Mouse (Mus musculus) heart, embryonic 13.5 days (tissue): ENCODE data around the gene Olfr774. TPM values are rescaled to one million over a fixed set of nuclear protein-coding genes. Genes with fewer than 3 reads are reported as not detected.
"Not testable (repeated sequence)": the region's sequence is repeated elsewhere in the genome, so short reads cannot be mapped to it uniquely, and the experiment has no call there.

Experiments
- ATAC-seq: fragments of 200-750 bp; cut with Nextera tagmentation; 2 replicates; pipeline ENCODE4 v1.8.0; 2017; ENCODE audit warnings: moderate TSS enrichment; ENCODE audit not compliant: insufficient number of reproducible peaks, low FRiP score, low TSS enrichment; ENCODE audit errors: extremely low read depth
- H3K27ac ChIP-seq: fragments of 300-500 bp; sonication (generic); replicated peaks from 2 replicates; pipeline ENCODE4 v1.5.1; 2015; ENCODE audit warnings: moderate library complexity, mild to moderate bottlenecking, inconsistent platforms
- H3K27me3 ChIP-seq: fragments of 300-500 bp; sonication (generic); replicated peaks from 2 replicates; pipeline ENCODE4 v1.6.1; 2015; ENCODE audit warnings: mild to moderate bottlenecking, inconsistent platforms
- H3K36me3 ChIP-seq: fragments of 300-500 bp; sonication (generic); 2 replicates; pipeline ENCODE4 v1.6.1; 2015; ENCODE audit warnings: mild to moderate bottlenecking, inconsistent platforms
- H3K4me1 ChIP-seq: fragments of 300-500 bp; sonication (generic); 2 replicates; pipeline ENCODE4 v1.6.1; 2015; ENCODE audit warnings: inconsistent platforms
- H3K4me2 ChIP-seq: fragments of 300-500 bp; sonication (generic); 2 replicates; pipeline ENCODE4 v1.6.1; 2015; ENCODE audit warnings: inconsistent platforms, mild to moderate bottlenecking, moderate library complexity
- H3K4me3 ChIP-seq: fragments of 300-500 bp; sonication (generic); 2 replicates; pipeline ENCODE4 v1.5.1; 2015; ENCODE audit warnings: moderate library complexity, mild to moderate bottlenecking, inconsistent platforms
- H3K9ac ChIP-seq: fragments of 300-500 bp; sonication (generic); 2 replicates; pipeline ENCODE4 v1.6.1; 2015; ENCODE audit warnings: inconsistent platforms, mild to moderate bottlenecking, moderate library complexity
- H3K9me3 ChIP-seq: fragments of 300-500 bp; sonication (generic); 2 replicates; pipeline ENCODE4 v1.6.1; 2016; ENCODE audit warnings: inconsistent platforms
- whole genome bisulfite sequencing: fragments of 180-500 bp; shearing (Covaris S2); methylation state at CpG from one replicate; pipeline ENCODE4 v1.1.7; 2015; ENCODE audit warnings: mixed read lengths; 5-methylcytosine and 5-hydroxymethylcytosine counted together
- polyA plus RNA-seq: library from polyadenylated mRNA; unstranded; fragments of >200 nt; fragmentation: Nextera tagmentation; extraction: Ambion mirVana; gene quantifications from 2 replicates; pipeline ENCODE4 v1.2.1, GENCODE M21; 2015

Gene Olfr774
- not detected in 2 replicates for polyA plus RNA-seq

- H3K27ac ChIP-seq, result no peak within 1 kb of the TSS
- no peak within 1 kb of the TSS for H3K4me3 ChIP-seq
- no peaks in the 10 kb centered on the region for H3K36me3 ChIP-seq
- H3K9ac ChIP-seq, result no peak within 1 kb of the TSS
- no peaks in the 10 kb centered on the region for H3K9me3 ChIP-seq
- no peaks in the 10 kb centered on the region for H3K4me1 ChIP-seq
- no peaks in the 10 kb centered on the region for H3K27me3 ChIP-seq
- ATAC-seq, result no peak
- H3K4me2 ChIP-seq, result no peak within 1 kb of the TSS
- WGBS, result 65% methylated on average over 2 of the region's 2 CpGs
Observed at GRCm38 (mm10) chr10:129235904-129236303, at the start of gene Olfr774. Olfr774 (plus strand) TSS chr10:129236204.

GRCm38 (mm10) chr10:129187319-129187718 is 48.7 kb upstream of the Olfr774 start, which contains the start of gene Olfr773:
Olfr773 (minus strand) TSS chr10:129187419.
- not testable (repeated sequence) for ATAC-seq, H3K9ac ChIP-seq, H3K27me3 ChIP-seq, H3K27ac ChIP-seq, H3K9me3 ChIP-seq, H3K4me3 ChIP-seq, H3K36me3 ChIP-seq, H3K4me2 ChIP-seq, H3K4me1 ChIP-seq

- no peaks in the 10 kb centered on the region for H3K36me3 ChIP-seq
- no peaks in the 10 kb centered on the region for H3K4me1 ChIP-seq
- H3K4me3 ChIP-seq, result no peak overlapping the region
- no peak overlapping the region for H3K4me2 ChIP-seq
- H3K9me3 ChIP-seq, result no peaks in the 10 kb centered on the region; the same call in 1 of the 2 replicates
- H3K27me3 ChIP-seq, result no peaks in the 10 kb centered on the region
- no peak for ATAC-seq
- WGBS, result 50% methylated on average over 1 of the region's 1 CpGs
- no peak overlapping the region for H3K27ac ChIP-seq
- H3K9ac ChIP-seq, result no peak overlapping the region
Observed at GRCm38 (mm10) chr10:129230737-129231136, 5.3 kb upstream of the Olfr774 start.

- Histone ChIP-seq H3K4me3 (no peak within 1 kb of the TSS), H3K9ac (no peak within 1 kb of the TSS), H3K36me3 (no peaks in the 10 kb centered on the region), H3K27me3 (no peaks in the 10 kb centered on the region), H3K9me3 (no peaks in the 10 kb centered on the region), H3K27ac (no peak within 1 kb of the TSS), H3K4me1 (no peaks in the 10 kb centered on the region), H3K4me2 (no peak within 1 kb of the TSS)
- no peak for ATAC-seq
- 63% methylated on average over 3 of the region's 3 CpGs for WGBS
Observed at GRCm38 (mm10) chr10:129248112-129248511, 12.1 kb downstream of the Olfr774 start, which contains the start of gene Olfr775. Olfr775 (plus strand) TSS chr10:129248412.

- no peak within 1 kb of the TSS for H3K4me2 ChIP-seq
- no peak for ATAC-seq
- no peaks in the 10 kb centered on the region for H3K27me3 ChIP-seq
- no peaks in the 10 kb centered on the region for H3K4me1 ChIP-seq
- H3K27ac ChIP-seq, result no peak within 1 kb of the TSS
- no peak within 1 kb of the TSS for H3K9ac ChIP-seq
- no peaks in the 10 kb centered on the region for H3K36me3 ChIP-seq
- H3K9me3 ChIP-seq, result no peaks in the 10 kb centered on the region
- no peak within 1 kb of the TSS for H3K4me3 ChIP-seq
Observed at GRCm38 (mm10) chr10:129258827-129259226, 22.8 kb downstream of the Olfr774 start, which contains the start of gene Olfr776. Olfr776 (plus strand) TSS chr10:129259127.

GRCm38 (mm10) chr10:129271081-129271535 is 35.1 kb downstream of the Olfr774 start, which contains the start of gene Olfr777:
Olfr777 (minus strand) TSS chr10:129271485.
- no peak for ATAC-seq
- no peaks in the 10 kb centered on the region for H3K4me1 ChIP-seq
- 88% methylated on average over 2 of the region's 2 CpGs for WGBS

More at GRCm38 (mm10) chr10:129271081-129271535, 35.1 kb downstream of the Olfr774 start, which contains the start of gene Olfr777:
- Histone ChIP-seq H3K4me3 (no peak within 1 kb of the TSS), H3K4me2 (no peak within 1 kb of the TSS), H3K27ac (no peak within 1 kb of the TSS), H3K36me3 (no peaks in the 10 kb centered on the region), H3K9me3 (no peaks in the 10 kb centered on the region), H3K9ac (no peak within 1 kb of the TSS), H3K27me3 (no peaks in the 10 kb centered on the region)

Other genes with a start within 250 kb of the Olfr774 start
- not detected in 2 replicates for gene Olfr9, start 246.8 kb upstream of the Olfr774 start, polyA plus RNA-seq
- not detected in 2 replicates for gene Olfr763, start 225.4 kb upstream of the Olfr774 start, polyA plus RNA-seq
- gene Olfr764-ps1, start 196.3 kb upstream of the Olfr774 start, polyA plus RNA-seq, result not detected in 2 replicates
- not detected in 2 replicates for gene Olfr765, start 186.2 kb upstream of the Olfr774 start, polyA plus RNA-seq
- gene Olfr766-ps1, start 167.2 kb upstream of the Olfr774 start, polyA plus RNA-seq, result not detected in 2 replicates
- not detected in 2 replicates for gene Olfr767, start 153.3 kb upstream of the Olfr774 start, polyA plus RNA-seq
- gene Olfr768, start 136.8 kb upstream of the Olfr774 start, polyA plus RNA-seq, result not detected in 2 replicates
- gene Olfr769, start 118.3 kb upstream of the Olfr774 start, polyA plus RNA-seq, result 0.13 TPM in 1 of 2 replicates, not detected in the other
- gene Olfr770, start 97.2 kb upstream of the Olfr774 start, polyA plus RNA-seq, result not detected in 2 replicates
- not detected in 2 replicates for gene Olfr771, start 71.5 kb upstream of the Olfr774 start, polyA plus RNA-seq
- gene Olfr772, start 58.3 kb upstream of the Olfr774 start, polyA plus RNA-seq, result not detected in 2 replicates
- gene Olfr773, start 48.8 kb upstream of the Olfr774 start, polyA plus RNA-seq, result not detected in 2 replicates
- not detected in 2 replicates for gene Olfr775, start 12.2 kb downstream of the Olfr774 start, polyA plus RNA-seq
- gene Olfr776, start 22.9 kb downstream of the Olfr774 start, polyA plus RNA-seq, result not detected in 2 replicates
- gene Olfr777, start 35.3 kb downstream of the Olfr774 start, polyA plus RNA-seq, result not detected in 2 replicates
- not detected in 2 replicates for gene Olfr780, start 81.9 kb downstream of the Olfr774 start, polyA plus RNA-seq
- not detected in 2 replicates for gene Olfr781, start 92.7 kb downstream of the Olfr774 start, polyA plus RNA-seq
- gene Olfr782, start 112.6 kb downstream of the Olfr774 start, polyA plus RNA-seq, result not detected in 2 replicates
- gene Olfr784, start 147.9 kb downstream of the Olfr774 start, polyA plus RNA-seq, result 0.07 TPM in 1 of 2 replicates, not detected in the other
- gene Olfr785, start 169.2 kb downstream of the Olfr774 start, polyA plus RNA-seq, result not detected in 2 replicates
- gene Olfr786, start 191.1 kb downstream of the Olfr774 start, polyA plus RNA-seq, result not detected in 2 replicates
- gene Olfr787, start 225.7 kb downstream of the Olfr774 start, polyA plus RNA-seq, result not detected in 2 replicates
- gene Olfr788, start 234.8 kb downstream of the Olfr774 start, polyA plus RNA-seq, result not detected in 2 replicates
- not detected in 2 replicates for gene Olfr789, start 248.5 kb downstream of the Olfr774 start, polyA plus RNA-seq